Mouse (Mus musculus): ENCODE measurements around the gene Xlr3a. TPM values are rescaled to one million over a fixed set of nuclear protein-coding genes. Genes with fewer than 3 reads are reported as not detected.

The Xlr3a gene
- polyA plus RNA-seq, 1 experiment from 2014 or later: 3.6 TPM

Other genes with a start within 250 kb of the Xlr3a start
- 109 and 122 TPM in 2 replicates for gene Cetn2, start 178.7 kb downstream of the Xlr3a start, polyA plus RNA-seq (2014; fragmentation: Nextera tagmentation; extraction: Ambion mirVana)
- 43.8 and 46.9 TPM in 2 replicates for gene Nsdhl, start 178.5 kb downstream of the Xlr3a start, polyA plus RNA-seq (2014; fragmentation: Nextera tagmentation; extraction: Ambion mirVana)
- gene Zfp185, start 109.8 kb downstream of the Xlr3a start, polyA plus RNA-seq (2014; fragmentation: Nextera tagmentation; extraction: Ambion mirVana): 3.9 and 4.0 TPM in 2 replicates
- gene Pnma5, start 60.0 kb downstream of the Xlr3a start, polyA plus RNA-seq (2014; fragmentation: Nextera tagmentation; extraction: Ambion mirVana): 0.08 TPM in 1 of 2 replicates, not detected in the other
- 0.29 and 0.33 TPM in 2 replicates for gene Pnma3, start 32.3 kb downstream of the Xlr3a start, polyA plus RNA-seq (2014; fragmentation: Nextera tagmentation; extraction: Ambion mirVana)
- 0.36 TPM in 1 of 2 replicates, not detected in the other for gene Xlr4a, start 14.6 kb downstream of the Xlr3a start, polyA plus RNA-seq (2014; fragmentation: Nextera tagmentation; extraction: Ambion mirVana)
- not detected in 2 replicates for gene Gm14685, start 20.0 kb upstream of the Xlr3a start, polyA plus RNA-seq (2014; fragmentation: Nextera tagmentation; extraction: Ambion mirVana)
- not detected in 2 replicates for gene Xlr5b, start 51.7 kb upstream of the Xlr3a start, polyA plus RNA-seq (2014; fragmentation: Nextera tagmentation; extraction: Ambion mirVana)
- 0.16 TPM in 1 of 2 replicates, not detected in the other for gene DXBay18, start 52.4 kb upstream of the Xlr3a start, polyA plus RNA-seq (2014; fragmentation: Nextera tagmentation; extraction: Ambion mirVana)
- gene Spin2d, start 79.9 kb upstream of the Xlr3a start, polyA plus RNA-seq (2014; fragmentation: Nextera tagmentation; extraction: Ambion mirVana): not detected in 2 replicates
- gene Xlr3b, start 95.1 kb upstream of the Xlr3a start, polyA plus RNA-seq (2014; fragmentation: Nextera tagmentation; extraction: Ambion mirVana): 11.5 and 12.8 TPM in 2 replicates
- 0.32 and 0.41 TPM in 2 replicates for gene Xlr4b, start 117.2 kb upstream of the Xlr3a start, polyA plus RNA-seq (2014; fragmentation: Nextera tagmentation; extraction: Ambion mirVana)
- gene F8a, start 131.2 kb upstream of the Xlr3a start, polyA plus RNA-seq (2014; fragmentation: Nextera tagmentation; extraction: Ambion mirVana): 16.4 and 17.4 TPM in 2 replicates
- gene Xlr4c, start 146.0 kb upstream of the Xlr3a start, polyA plus RNA-seq (2014; fragmentation: Nextera tagmentation; extraction: Ambion mirVana): not detected in 2 replicates
- gene Xlr3c, start 168.3 kb upstream of the Xlr3a start, polyA plus RNA-seq (2014; fragmentation: Nextera tagmentation; extraction: Ambion mirVana): 0.29 TPM in 1 of 2 replicates, not detected in the other
- gene Xlr5a, start 195.9 kb upstream of the Xlr3a start, polyA plus RNA-seq (2014; fragmentation: Nextera tagmentation; extraction: Ambion mirVana): not detected in 2 replicates
- gene Xlr5c, start 195.9 kb upstream of the Xlr3a start, polyA plus RNA-seq (2014; fragmentation: Nextera tagmentation; extraction: Ambion mirVana): not detected in 2 replicates
- not detected in 2 replicates for gene Gm45015, start 239.7 kb upstream of the Xlr3a start, polyA plus RNA-seq (2014; fragmentation: Nextera tagmentation; extraction: Ambion mirVana)
- gene Zfp275, start 245.5 kb upstream of the Xlr3a start, polyA plus RNA-seq (2014; fragmentation: Nextera tagmentation; extraction: Ambion mirVana): 16.9 and 21.0 TPM in 2 replicates

All from forebrain, embryonic 11.5 days (tissue).